Mouse (Mus musculus): ENCODE results near the gene Bcap31. TPM values are rescaled to one million over a fixed set of nuclear protein-coding genes. Genes with fewer than 3 reads are reported as not detected.

Bcap31 gene
- total RNA-seq (2012; rRNA removed) = 119 and 134 TPM in 2 replicates
- 239 TPM in 2 replicates for total RNA-seq (2014; rRNA removed)
- polyA plus RNA-seq (2012; ENCODE audit: insufficient read length, low read depth) = 176 and 181 TPM in 2 replicates

- peaks cover 28% of the 10 kb centered on the region for H3K79me2 ChIP-seq (replicated peaks; ENCODE audit: control insufficient read depth, extremely low read depth, insufficient read depth, poor library complexity, severe bottlenecking)
- peak within 1 kb of the TSS; percentile 71 for H3K9ac ChIP-seq (ENCODE audit: insufficient read depth, low read depth)
- H3K27ac ChIP-seq (ENCODE audit: insufficient read depth, low read depth) = peak within 1 kb of the TSS; percentile 97
- no peaks in the 10 kb centered on the region for H3K27me3 ChIP-seq (replicated peaks)
- peak; percentile 96 for DNase-seq (ENCODE audit: extremely low read depth)
- TF ChIP-seq RCOR1 (conservative IDR thresholded peaks at IDR 0.05; ENCODE audit: low read depth, low read length) (no peak), ZMIZ1 (IDR thresholded peaks at IDR 0.05; ENCODE audit: low read depth, low read length) (peak; percentile 90), UBTF (IDR thresholded peaks at IDR 0.05; ENCODE audit: low read depth, low read length) (no peak), JUN (IDR thresholded peaks at IDR 0.05; ENCODE audit: insufficient read depth, low read depth, low read length) (no peak), HCFC1 (IDR thresholded peaks at IDR 0.05; ENCODE audit: low read depth, low read length) (peak; percentile 60), MAFK (IDR thresholded peaks at IDR 0.05; ENCODE audit: insufficient replicate concordance, low read length) (no peak), IRF4 (IDR thresholded peaks at IDR 0.05; ENCODE audit: low read depth, low read length) (0 out of 2 replicates have a peak, but pooled peaks have one; percentile 6), MXI1 (IDR thresholded peaks at IDR 0.05; ENCODE audit: low read depth, low read length) (peak; percentile 77; the same call in 1 of the 2 replicates), ELF1 (IDR thresholded peaks at IDR 0.05; ENCODE audit: low read depth, low read length) (peak; percentile 84), E2F4 (IDR thresholded peaks at IDR 0.05; ENCODE audit: insufficient replicate concordance, low read depth, low read length) (peak; percentile 47; the same call in 1 of the 2 replicates), POLR2A (IDR thresholded peaks at IDR 0.05; ENCODE audit: low read depth, low read length) (peak; percentile 88), CHD2 (IDR thresholded peaks at IDR 0.05; ENCODE audit: low read length) (0 out of 2 replicates have a peak, but pooled peaks have one; percentile 61)
- in situ Hi-C loops (cut with MboI; ENCODE audit: low pct_ligation_motif_present, low pct_unique_long_range_greater_than_20kb, low sequenced_read_pairs) (no loop called here), dilution Hi-C loops (cut with MboI; ENCODE audit: extremely low pct_ligation_motif_present, extremely low pct_unique_long_range_greater_than_20kb, low sequenced_read_pairs) (no loop called here)
- peaks cover 10 to 32% of the 10 kb centered on the region in 2 experiments; a peak in 3 of 4 replicates for H3K4me1 ChIP-seq (ENCODE audit: control insufficient read depth in 1 of 2, insufficient read depth in 2 of 2)
- peak within 1 kb of the TSS; percentile 68 to 76 (median 68) for H3K4me3 ChIP-seq (replicated peaks in 1 of 3; ENCODE audit: low read depth in 2 of 3, low read length in 2 of 3, poor library complexity in 1 of 3)
- H3K4me2 ChIP-seq (ENCODE audit: insufficient read depth, low read depth, poor library complexity, severe bottlenecking) = peak within 1 kb of the TSS; percentile 83
- peaks cover 5 to 20% of the 10 kb centered on the region in 2 experiments for H3K36me3 ChIP-seq (replicated peaks in 1 of 2; ENCODE audit: control insufficient read depth in 1 of 2, insufficient read depth in 1 of 2, low read length in 1 of 2)
- no peaks in the 10 kb centered on the region for H3K9me3 ChIP-seq (replicated peaks; ENCODE audit: low read length)
Measured at GRCm38 (mm10) chrX:73716109-73716661, at the start of gene Bcap31, which contains the start of gene Abcd1. TSS of gene Bcap31 (minus strand) at chrX:73716175. TSS of gene Abcd1 (plus strand) at chrX:73716597.

- H3K27me3 ChIP-seq (replicated peaks) = no peaks in the 10 kb centered on the region
- H3K79me2 ChIP-seq (replicated peaks; ENCODE audit: control insufficient read depth, extremely low read depth, insufficient read depth, poor library complexity, severe bottlenecking) = no peaks in the 10 kb centered on the region
- no peaks in the 10 kb centered on the region for H3K36me3 ChIP-seq (replicated peaks in 1 of 2; ENCODE audit: control insufficient read depth in 1 of 2, insufficient read depth in 1 of 2, low read length in 1 of 2)
- no peaks in the 10 kb centered on the region for H3K9me3 ChIP-seq (replicated peaks; ENCODE audit: low read length)
- H3K4me2 ChIP-seq (ENCODE audit: insufficient read depth, low read depth, poor library complexity, severe bottlenecking) = no peak overlapping the region
- in situ Hi-C loops (cut with MboI; ENCODE audit: low pct_ligation_motif_present, low pct_unique_long_range_greater_than_20kb, low sequenced_read_pairs) (no loop called here), dilution Hi-C loops (cut with MboI; ENCODE audit: extremely low pct_ligation_motif_present, extremely low pct_unique_long_range_greater_than_20kb, low sequenced_read_pairs) (no loop called here)
- no peak for TF ChIP-seq MAFK (IDR thresholded peaks at IDR 0.05; ENCODE audit: insufficient replicate concordance, low read length)
- peak; percentile 29; the same call in 1 of the 2 replicates for TF ChIP-seq USF1 (IDR thresholded peaks at IDR 0.05; ENCODE audit: low read depth, low read length)
- H3K9ac ChIP-seq (ENCODE audit: insufficient read depth, low read depth) = no peak overlapping the region
- no peak for DNase-seq (ENCODE audit: extremely low read depth)
- no peak overlapping the region for H3K27ac ChIP-seq (ENCODE audit: insufficient read depth, low read depth)
- H3K4me3 ChIP-seq (replicated peaks in 1 of 3; ENCODE audit: low read depth in 2 of 3, low read length in 2 of 3, poor library complexity in 1 of 3) = no peak overlapping the region
- peaks cover 25 to 37% of the 10 kb centered on the region in 2 experiments for H3K4me1 ChIP-seq (ENCODE audit: control insufficient read depth in 1 of 2, insufficient read depth in 2 of 2)
Measured at GRCm38 (mm10) chrX:73765311-73765710, 49.3 kb upstream of the Bcap31 start.
